Mouse (Mus musculus) C2C12 (cell line): ENCODE results near the gene Nup85. TPM values are rescaled to one million over a fixed set of nuclear protein-coding genes. Genes with fewer than 3 reads are reported as not detected.
A peak's percentile ranks its signal among the peaks of the same experiment; 100 is the strongest.

Experiments
- H3K27me3 ChIP-seq: one replicate; pipeline ENCODE4 v1.6.1; 2011; ENCODE audit not compliant: control insufficient read depth, insufficient read depth, insufficient read length
- H3K36me3 ChIP-seq: one replicate; pipeline ENCODE4 v1.6.1; 2011; ENCODE audit not compliant: control insufficient read depth, insufficient read depth
- H3K4me3 ChIP-seq: one replicate; pipeline ENCODE4 v1.5.1; 2011; ENCODE audit warnings: mild to moderate bottlenecking, control low read depth; ENCODE audit not compliant: poor library complexity, insufficient read depth, severe bottlenecking
- H3K79me2 ChIP-seq: one replicate; pipeline ENCODE4 v1.6.1; 2011; ENCODE audit not compliant: control insufficient read depth, insufficient read depth
- H3K79me3 ChIP-seq: one replicate; pipeline ENCODE4 v1.6.1; 2011; ENCODE audit warnings: low read depth, control low read depth
- H3ac ChIP-seq: one replicate; pipeline ENCODE3; 2011; ENCODE audit warnings: low read depth; ENCODE audit not compliant: control insufficient read depth, insufficient read length
- CEBPB ChIP-seq: IDR thresholded peaks from one replicate; pipeline ENCODE4 v1.6.1; 2011; ENCODE audit warnings: low read depth, mild to moderate bottlenecking, control low read depth, moderate library complexity
- CTCF ChIP-seq: IDR thresholded peaks from one replicate; pipeline ENCODE4 v1.5.1; 2011; ENCODE audit not compliant: control insufficient read depth, insufficient read depth, insufficient read length
- FOSL1 ChIP-seq: IDR thresholded peaks from one replicate; pipeline ENCODE4 v1.8.0; 2011; ENCODE audit warnings: mild to moderate bottlenecking, low read length; ENCODE audit not compliant: poor library complexity, insufficient read depth, severe bottlenecking
- MAX ChIP-seq: IDR thresholded peaks from one replicate; pipeline ENCODE4 v1.6.1; 2011; ENCODE audit warnings: mild to moderate bottlenecking, control low read depth
- MYOD1 ChIP-seq: IDR thresholded peaks from one replicate; pipeline ENCODE4 v1.6.1; 2011; ENCODE audit warnings: low read depth; ENCODE audit not compliant: control insufficient read depth, insufficient read length
- MYOG ChIP-seq: IDR thresholded peaks from one replicate; pipeline ENCODE4 v1.6.1; 2011; ENCODE audit not compliant: control insufficient read depth, insufficient read length; ENCODE audit errors: extremely low read depth
- USF1 ChIP-seq: IDR thresholded peaks from one replicate; pipeline ENCODE4 v1.6.1; 2011; ENCODE audit warnings: low read depth, mild to moderate bottlenecking, control low read depth, moderate library complexity
- polyA plus RNA-seq: library from polyadenylated mRNA; unstranded; fragments of >200 nt; fragmentation: generic; extraction: Trizol; gene quantifications from one replicate; pipeline ENCODE4 v1.2.1, GENCODE M21; 2012; ENCODE audit warnings: missing spikeins

Nup85 gene
- polyA plus RNA-seq, 1 experiment = 110 TPM

DNA sequence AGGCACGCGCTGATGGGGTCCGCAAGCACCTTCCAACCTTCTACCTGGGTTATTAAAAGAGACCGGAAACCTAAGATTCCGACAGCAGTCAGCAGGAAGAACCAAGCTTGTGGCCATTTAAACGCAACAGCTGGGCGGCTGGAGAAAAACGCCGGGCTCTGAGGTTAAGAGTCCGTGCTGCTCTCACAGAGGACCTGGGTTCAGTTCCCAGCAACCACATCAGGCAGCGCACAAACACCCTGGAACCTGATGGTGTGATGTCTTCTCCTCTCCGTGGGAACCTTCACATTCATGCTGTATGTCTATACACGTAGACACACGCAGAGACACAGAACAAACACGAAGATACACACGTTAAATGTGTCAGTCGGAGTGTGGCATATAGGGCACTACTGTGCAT lies 8.5 kb upstream of the Nup85 start:
- no peak overlapping the region for H3K4me3 ChIP-seq
- H3ac ChIP-seq = no peak overlapping the region
- H3K79me3 ChIP-seq = no peaks in the 10 kb centered on the region
- no peaks in the 10 kb centered on the region for H3K36me3 ChIP-seq
- no peaks in the 10 kb centered on the region for H3K27me3 ChIP-seq
- H3K79me2 ChIP-seq = no peaks in the 10 kb centered on the region
- TF ChIP-seq USF1 (no peak), MYOD1 (no peak), FOSL1 (no peak), MAX (no peak), MYOG (no peak), CEBPB (no peak), CTCF (no peak)

DNA sequence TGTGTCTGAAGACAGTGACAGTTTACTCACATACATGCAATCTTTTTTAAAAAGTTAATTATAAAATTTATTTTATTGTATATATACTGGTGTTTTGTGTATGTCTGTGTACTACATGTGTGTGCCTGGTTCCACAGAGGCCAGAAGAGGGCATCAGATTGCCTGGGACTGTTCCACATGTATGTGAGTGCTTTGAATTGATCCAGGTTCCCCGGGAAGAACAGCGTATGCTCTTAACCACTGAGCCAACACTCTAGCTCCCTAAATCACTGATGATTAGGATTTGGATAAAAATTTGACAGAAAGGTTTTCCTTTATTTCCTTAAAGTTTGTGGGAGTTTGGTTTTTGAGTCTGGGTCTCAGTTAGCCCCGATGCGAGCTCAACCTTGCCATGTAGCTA lies 828 bp upstream of the Nup85 start:
- peaks cover 37% of the 10 kb centered on the region for H3K79me3 ChIP-seq
- TF ChIP-seq MYOG (no peak), FOSL1 (no peak), MAX (no peak), CTCF (no peak), MYOD1 (no peak), USF1 (no peak), CEBPB (no peak)
- no peak overlapping the region for H3ac ChIP-seq
- H3K4me3 ChIP-seq = no peak overlapping the region
- no peaks in the 10 kb centered on the region for H3K27me3 ChIP-seq
- H3K36me3 ChIP-seq = peaks cover 33% of the 10 kb centered on the region
- peaks cover 43% of the 10 kb centered on the region for H3K79me2 ChIP-seq

DNA sequence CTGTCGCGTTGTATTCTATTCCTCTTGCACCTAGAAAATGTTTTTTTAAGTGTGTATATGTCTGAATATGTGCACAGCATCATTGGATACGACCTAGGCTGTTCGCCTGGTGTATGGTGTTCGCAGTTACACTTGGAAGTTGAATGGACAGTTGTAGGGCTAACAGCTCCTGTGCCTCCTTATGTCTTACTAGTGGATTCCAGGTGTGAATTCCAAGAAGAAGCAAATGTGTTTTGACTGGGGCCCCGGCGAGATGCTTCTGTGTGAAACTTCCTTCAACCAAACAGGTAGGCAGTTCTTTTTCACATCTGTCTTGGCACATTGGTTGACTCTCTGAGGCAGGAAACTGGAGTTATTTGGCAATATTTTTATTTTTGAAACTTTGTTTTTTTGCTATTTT lies 727 bp downstream of the Nup85 start:
- peaks cover 48% of the 10 kb centered on the region for H3K36me3 ChIP-seq
- H3K79me2 ChIP-seq = peaks cover 58% of the 10 kb centered on the region
- peaks cover 48% of the 10 kb centered on the region for H3K79me3 ChIP-seq
- TF ChIP-seq FOSL1 (no peak), USF1 (no peak), CTCF (no peak), MYOD1 (no peak), CEBPB (no peak), MAX (no peak), MYOG (no peak)
- peak overlapping the region; percentile 99 for H3ac ChIP-seq
- no peaks in the 10 kb centered on the region for H3K27me3 ChIP-seq
- peak overlapping the region; percentile 90 for H3K4me3 ChIP-seq

DNA sequence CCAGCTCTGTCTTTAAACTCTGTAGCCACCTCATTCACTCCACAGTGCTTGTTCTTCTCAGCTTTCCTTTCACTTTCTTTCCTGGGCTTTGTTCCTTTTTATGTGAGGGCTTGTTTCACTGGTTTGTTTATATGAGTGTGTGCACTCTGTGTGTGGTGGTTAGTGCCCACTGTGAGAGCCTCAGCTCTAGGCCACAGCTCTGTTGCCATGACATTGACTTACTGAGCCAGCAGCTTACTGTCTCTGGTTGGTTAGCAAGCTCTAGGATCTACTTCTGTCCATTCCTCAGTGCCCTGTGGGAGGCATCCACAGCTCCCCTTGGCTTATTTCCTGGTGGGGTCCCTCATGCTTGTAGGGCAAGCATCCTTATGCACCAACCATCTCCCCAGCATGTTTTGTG lies 14.8 kb downstream of the Nup85 start:
- H3K27me3 ChIP-seq = no peaks in the 10 kb centered on the region
- H3K36me3 ChIP-seq = peaks cover 80% of the 10 kb centered on the region

DNA sequence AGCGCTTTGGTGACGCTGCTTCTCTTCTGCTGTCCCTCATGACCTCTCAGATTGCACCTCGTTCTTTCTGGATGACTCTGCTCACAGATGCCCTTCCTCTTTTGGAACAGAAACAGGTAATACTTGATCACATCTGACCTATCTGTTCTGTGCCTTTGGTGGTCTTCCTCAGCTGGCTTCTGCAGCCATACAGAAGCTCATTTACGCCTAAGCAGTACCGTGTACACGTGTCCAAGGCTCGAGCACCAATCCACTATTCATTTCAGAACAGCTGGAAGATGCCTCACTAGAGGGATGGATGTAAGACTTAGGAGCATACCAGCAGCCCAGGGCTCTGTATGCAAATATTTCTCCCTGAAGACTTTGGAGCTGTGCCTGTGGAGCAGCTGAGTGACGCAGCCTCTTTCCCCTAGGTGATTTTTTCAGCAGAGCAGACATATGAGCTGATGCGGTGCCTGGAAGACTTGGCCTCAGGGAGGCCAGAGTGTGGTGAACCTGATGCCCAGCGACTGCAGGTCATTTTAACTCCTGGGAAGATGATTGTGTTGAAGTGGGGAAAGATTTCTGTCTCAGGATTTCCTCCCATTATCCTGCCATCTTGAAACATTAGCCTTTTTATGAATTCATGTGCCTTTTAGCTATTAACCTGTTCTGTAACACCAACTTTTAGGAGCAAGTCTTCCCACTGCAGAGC lies 18.8 kb downstream of the Nup85 start:
- no peaks in the 10 kb centered on the region for H3K79me3 ChIP-seq
- H3K27me3 ChIP-seq = no peaks in the 10 kb centered on the region
- H3K36me3 ChIP-seq = peaks cover 97% of the 10 kb centered on the region
- no peak for TF ChIP-seq CTCF
- TF ChIP-seq CEBPB = no peak
- no peak for TF ChIP-seq MAX
- no peak for TF ChIP-seq MYOG
- TF ChIP-seq MYOD1 = no peak
- TF ChIP-seq USF1 = no peak
- no peak for TF ChIP-seq FOSL1
- no peak overlapping the region for H3K4me3 ChIP-seq
- no peak overlapping the region for H3ac ChIP-seq
- H3K79me2 ChIP-seq = no peaks in the 10 kb centered on the region

More for the DNA sequence above, 14.8 kb downstream of the Nup85 start:
- Histone ChIP-seq H3K79me2 (peaks cover 10% of the 10 kb centered on the region), H3ac (no peak overlapping the region), H3K4me3 (no peak overlapping the region), H3K79me3 (no peaks in the 10 kb centered on the region)
- TF ChIP-seq MYOG (no peak), MYOD1 (no peak), CTCF (no peak), MAX (no peak), FOSL1 (no peak), USF1 (no peak), CEBPB (no peak)
